Mouse (Mus musculus): ENCODE measurements at regions not wholly inside any gene's neighbourhood (a gene's known extent, or its start where the extent isn't known, plus 50 kb on each side); places are given as distances from the start of the nearest gene placed in this dataset.
"Not testable (repeated sequence)": the region's sequence is repeated elsewhere in the genome, so short reads cannot be mapped to it uniquely, and the experiment has no call there.

DNA sequence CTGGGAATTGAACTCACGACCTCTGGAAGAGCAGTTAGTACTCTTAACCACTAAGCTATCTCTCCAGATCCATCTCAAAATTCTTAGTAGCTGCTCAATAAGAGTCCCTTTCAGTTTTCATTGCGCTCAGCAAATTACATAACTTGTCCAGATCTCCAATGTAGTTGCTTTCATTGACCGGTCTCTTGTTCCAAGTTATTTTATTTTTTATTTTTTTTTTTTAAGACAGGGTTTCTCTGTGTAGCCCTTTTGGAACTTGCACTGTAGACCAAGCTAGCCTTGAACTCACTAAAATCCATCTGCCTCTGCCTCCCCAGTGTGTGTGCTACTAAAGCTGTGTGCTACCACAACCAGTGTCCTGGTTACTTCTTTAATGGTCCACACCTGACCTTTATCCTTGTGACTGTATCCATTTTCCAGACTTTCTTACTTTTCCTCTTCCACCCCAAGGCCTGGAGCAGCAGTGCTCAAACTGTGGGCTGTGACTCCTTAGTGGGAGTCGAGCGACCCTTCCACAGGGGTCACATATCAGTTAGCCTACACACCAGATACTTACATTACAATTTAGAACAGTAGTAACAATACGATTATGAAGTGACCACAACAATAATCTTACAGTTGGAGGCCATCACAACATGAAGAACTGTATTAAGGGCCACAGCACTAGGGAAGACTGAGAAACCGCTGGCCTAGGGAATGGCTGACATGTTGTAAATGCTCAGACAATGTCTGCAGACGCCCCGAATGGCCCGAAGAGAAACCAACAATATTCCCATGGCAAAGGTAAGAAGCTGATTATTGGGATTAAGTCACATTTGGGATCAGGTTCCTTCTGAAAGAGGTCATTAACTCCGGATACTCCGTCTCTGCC lies 97.8 kb upstream of the Cpsf6 start:
- no peak for DNase-seq (ENCODE audit: low spot score)

DNA sequence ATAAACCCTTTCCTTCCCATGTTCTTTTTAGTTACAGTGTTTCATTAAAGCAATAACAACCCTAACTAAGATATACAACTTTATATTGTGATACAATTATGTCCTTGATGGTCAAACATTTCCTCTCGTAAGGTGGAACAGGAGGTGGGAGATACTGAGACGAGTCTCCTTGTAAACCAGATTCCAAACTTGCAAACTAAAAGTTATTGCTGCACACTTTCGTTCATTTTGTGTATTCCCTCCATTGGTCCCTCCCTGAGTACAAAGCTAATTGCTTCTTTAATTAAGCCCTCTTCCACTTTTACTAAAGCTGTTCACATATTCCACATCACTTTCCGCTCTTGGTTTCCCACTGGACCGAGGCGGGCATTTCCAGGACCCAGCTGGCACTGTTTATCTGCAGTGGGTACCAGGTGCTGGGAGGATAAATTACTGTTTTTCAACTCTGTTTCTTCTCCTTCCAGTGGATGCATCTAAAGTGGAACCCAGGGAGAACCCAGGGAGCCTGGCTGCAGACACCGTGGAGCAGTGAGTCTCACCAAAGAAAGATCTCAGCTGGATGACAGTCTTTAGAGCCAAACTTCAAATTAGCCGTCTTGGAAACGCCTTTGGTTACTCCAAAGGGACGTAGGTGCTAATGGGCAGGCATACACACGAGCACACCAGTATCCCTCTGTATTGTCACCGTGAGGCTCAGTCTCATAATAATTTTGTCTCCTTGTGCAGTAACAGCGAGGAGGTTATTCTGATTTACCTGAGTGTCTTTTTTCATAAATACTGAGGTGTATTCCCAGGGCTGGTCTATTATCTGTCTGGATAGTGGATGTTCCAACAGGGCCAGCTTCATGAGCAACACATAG lies 95.5 kb upstream of the Cpsf6 start:
- no peak for DNase-seq (ENCODE audit: low spot score)

DNA sequence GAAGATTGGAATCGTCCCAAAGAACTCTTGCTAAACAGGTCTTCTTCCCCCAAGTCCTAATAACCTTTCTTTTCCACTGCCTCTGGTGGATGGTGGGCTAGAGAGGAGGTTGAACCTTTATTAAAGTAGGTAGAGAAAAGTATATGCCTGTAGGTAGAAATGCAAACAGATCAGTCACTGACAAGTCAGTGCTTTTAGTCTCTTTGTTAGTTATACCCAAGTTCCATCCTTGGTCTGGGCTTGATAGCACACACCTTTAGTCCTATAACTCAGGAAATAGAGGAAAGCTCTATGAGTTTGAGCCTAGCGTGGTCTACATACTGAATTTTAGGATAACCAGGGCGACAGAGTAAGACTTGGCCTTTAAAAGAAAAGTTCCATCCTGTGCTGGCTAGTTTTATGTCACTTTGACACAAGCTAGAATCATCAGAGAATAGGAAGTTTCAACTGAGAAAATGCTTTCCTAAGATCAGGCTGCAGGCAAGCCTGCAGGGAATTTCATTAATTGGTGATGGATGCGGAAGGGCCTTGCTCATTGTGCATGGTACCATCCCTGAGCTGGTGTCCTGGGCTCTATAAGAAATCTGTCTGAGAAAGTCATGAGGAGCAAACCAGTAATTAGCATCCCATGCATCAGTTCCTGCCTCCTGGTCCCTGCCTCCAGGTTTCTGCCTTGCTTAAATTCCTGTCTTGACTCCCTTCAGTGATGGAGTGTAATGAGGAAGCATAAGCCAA lies 94.7 kb upstream of the Cpsf6 start:
- DNase-seq (ENCODE audit: low spot score): no peak

DNA sequence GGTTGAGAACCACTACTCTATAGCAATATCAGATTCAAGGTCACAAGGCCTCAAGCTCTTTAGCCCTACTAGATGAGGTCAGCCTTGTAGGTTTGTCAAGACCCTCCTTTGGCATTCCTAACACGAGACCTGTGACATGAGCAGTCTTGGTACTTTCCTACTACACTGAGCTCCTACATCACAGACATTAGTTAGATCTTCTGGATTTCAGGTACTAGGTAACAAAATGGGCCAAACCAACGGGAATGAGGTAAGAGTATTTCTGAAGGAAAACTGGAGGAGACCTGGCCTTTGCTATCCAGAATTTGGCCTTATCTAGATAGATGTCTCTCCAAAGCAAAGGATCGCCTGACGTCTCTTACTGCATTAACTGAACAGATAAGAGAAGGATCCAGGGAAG lies 93.7 kb upstream of the Cpsf6 start:
- DNase-seq (ENCODE audit: low spot score): no peak

DNA sequence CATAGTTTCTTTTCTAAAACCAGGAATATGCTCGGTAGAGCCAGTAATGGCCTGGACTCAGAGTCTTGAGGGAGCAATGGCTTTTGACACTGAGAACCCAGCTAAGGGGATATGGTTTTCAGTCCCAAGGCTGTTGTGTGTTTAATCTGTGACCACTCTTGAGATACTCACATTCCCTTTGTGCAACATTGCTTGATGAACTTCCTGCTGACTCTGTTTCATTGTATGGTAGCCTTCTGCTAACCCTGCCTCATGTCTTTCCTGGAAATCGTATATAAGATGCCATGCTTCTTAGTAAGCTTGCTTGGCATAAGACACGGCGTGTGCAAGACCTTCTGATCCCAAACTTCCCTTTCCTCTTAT lies 92.7 kb upstream of the Cpsf6 start:
- DNase-seq (ENCODE audit: low spot score): no peak

DNA sequence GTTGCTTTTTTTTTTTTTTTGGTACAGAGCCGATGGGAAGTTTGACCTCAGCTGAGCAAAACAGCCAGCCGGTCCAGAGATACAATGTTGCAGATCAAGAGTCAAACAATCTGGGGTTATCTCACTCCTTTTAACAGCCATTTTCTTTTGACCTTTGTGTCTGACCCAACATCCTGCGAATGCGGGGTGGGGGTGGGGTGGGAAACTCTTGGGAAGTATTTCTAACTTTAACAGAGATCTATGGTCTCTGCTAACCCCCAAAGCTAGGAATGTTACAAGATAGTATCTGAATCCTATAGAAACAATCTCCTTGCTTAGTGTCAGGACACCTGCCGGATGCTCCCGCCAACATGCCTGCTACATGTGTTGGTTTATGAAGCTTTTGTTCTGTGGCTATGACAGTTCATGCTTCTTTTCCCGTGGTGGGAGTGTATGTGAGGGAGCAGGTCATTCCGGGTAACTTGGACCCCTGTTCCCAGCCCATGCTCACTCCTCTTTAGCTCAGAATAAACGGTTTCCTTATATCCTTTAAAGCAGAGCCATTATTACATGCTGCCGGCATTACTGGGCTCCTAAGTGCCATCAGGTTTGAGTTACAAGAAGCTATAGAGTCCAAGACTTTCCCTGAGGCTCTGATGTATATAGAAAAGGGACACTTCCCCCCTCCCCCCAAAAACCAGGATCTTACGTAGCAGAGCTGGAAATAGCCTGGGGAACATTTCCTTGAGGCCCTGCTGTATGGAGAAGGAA lies 92.2 kb upstream of the Cpsf6 start:
- DNase-seq (ENCODE audit: low spot score): no peak

DNA sequence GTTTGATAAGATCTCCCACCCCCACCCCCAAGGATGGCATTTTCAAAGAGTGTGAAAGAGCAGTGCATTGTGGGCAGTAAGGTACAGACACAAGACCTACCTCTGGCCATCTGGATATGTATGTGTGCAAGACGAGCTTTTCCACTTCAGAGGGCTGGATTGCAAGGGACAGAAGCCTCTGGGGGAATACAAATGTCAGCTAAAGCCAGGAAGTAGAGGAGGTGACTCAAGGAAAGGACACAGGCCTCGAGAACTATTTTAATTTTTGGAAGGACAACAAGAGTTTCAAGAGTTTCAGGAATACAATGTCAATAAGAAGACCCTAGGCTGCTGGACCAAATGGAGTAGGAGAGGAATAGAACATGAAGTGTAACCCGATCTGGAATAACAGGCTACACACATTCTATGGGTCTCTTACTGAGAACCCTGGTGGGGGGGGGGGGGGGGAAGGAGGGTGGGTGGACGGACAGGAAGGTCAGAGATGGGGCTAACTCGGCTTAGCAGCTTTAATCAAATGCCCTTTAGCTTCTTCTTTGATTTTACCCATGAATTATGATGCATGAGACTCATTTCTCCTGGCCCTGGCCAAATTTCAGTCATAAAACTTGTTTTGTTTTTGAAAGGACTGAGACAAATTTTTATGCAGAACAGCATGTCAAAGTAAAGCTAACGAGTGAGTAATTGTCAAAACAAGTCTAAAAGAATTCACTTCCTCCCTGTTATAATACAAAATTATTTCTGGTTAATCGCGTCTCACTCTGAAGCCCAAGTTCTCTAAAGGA lies 91.4 kb upstream of the Cpsf6 start:
- no peak for DNase-seq (ENCODE audit: low spot score)

DNA sequence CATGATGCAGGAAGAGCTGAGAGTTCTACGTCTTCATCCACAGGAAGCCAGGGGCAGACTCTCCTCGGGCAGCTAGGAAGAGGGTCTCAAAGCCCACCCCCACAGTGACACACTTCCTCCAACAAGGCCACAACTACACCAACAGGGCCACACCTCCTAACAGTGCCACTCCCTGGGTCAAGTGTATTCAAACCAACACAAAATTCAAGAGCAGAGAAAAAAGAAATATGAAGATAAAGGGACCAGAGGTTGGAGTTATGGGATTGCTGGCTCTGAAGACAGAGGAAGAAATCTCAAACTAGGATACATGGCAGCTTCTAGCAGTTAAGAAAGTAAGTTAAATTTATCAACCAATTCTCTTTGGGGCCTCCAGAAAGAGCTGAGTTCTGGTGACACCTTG lies 90.7 kb upstream of the Cpsf6 start:
- no peak for DNase-seq (ENCODE audit: low spot score)

DNA sequence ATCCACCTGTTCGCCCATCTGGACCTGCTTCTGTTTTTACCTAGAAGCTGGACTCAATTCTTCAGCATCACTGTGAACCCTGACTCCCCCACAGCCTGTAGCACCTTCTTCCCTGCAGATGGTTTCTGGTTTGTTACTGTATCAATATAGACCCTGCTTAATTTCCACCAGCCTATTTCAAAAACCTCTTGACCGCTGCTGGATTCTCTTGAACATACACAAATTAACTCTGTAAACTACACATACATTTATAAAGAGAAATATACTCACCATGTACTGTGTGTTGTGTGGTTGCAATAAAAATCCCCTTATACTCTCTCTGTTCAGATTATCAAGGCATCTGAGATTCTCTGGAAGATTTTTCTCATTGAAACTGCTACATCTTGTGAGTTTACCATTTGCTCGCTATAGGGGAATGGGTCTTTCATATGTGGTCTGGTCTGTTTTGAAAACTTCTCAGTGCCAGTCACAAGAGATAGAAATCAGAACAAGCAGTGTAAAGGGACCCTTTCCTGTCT lies 89.8 kb upstream of the Cpsf6 start:
- DNase-seq (ENCODE audit: low spot score): no peak

DNA sequence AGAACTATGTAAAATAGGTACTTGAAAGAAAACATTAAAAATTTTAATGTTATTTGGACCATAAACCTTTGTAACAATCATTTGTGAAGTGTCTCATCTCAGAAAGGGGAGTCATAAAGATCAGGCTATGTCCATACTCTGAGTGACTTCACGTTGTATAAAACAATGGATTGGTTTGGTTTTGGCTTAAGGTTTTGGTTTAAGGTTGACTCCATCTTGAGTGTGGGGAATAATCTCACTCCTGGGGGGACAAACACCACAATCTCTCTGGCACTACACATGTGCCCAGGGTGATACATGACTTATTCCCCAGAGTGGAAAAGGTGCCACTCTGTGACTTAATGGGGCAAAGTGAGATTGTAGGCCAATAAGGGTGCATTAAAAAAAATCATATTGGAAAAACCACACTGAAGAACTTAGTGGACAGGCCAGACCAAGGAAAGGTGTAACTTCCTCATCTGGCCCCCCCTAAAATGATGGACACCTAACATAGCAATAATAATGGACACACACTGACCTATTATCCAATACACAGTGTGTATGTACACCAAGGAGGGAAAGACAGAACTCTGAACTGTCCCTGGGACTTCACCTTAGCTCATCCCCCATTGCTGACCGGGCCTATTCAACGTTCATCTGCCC lies 89.2 kb upstream of the Cpsf6 start:
- DNase-seq (ENCODE audit: low spot score): no peak

DNA sequence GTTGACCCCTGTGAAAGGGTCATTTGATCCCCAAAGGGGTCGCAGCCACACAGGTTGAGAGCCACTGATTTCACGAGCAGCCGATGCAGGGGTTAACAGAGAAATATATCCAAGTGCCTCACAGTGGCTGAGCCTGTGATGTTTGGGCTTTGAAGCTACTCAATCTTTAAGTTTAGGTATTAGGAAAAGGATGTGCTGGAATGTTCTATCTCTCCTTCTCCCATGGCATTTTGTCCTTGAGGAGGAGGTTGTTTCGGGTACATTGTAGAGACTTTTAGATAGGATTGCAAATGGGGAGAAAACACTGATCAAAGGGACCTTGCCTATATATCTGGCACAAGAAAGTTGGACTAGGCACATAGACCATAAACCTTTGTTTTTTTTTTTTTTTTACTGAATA lies 88.6 kb upstream of the Cpsf6 start:
- DNase-seq (ENCODE audit: low spot score): no peak

DNA sequence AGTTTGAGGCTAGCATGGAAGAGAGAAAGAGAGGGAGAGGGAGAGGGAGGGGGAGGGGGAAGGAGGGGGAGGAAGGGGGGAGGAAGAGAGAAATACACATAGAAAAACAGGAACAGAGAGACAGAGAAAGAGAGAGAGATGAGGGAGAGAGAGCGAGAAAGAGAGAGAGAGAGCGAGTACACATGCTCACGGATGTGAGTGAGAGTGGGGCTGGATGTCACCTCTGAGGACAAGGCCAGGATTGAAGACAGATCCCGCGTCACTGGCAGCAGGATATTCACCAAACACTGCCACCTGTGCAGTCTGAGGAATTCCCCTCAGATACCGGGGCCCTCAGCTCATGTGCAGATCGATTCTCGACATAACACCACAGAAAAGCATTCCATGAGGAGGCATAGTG lies 87.3 kb upstream of the Cpsf6 start:
- no peak for DNase-seq (ENCODE audit: low spot score)

DNA sequence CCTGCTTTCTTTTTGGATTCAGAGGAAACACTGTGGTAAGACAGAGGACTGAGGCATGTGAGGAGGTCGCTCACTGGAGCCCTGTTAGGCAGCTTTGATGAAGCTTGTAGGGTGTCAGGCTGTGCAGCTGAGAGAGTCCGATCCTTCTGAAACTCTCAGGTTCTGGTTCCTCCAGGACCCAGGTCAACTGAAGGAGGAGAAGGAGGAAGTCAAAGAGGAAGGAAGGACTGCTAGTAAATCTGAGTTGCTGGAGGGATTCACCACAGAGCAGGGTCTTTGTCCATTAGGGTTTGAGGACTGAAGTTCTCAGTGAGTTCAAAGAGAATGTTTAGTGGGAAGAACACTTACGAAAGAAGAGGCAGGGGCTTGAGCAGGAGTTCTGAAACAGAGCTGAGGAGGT lies 86.6 kb upstream of the Cpsf6 start:
- no peak for DNase-seq (ENCODE audit: low spot score)

DNA sequence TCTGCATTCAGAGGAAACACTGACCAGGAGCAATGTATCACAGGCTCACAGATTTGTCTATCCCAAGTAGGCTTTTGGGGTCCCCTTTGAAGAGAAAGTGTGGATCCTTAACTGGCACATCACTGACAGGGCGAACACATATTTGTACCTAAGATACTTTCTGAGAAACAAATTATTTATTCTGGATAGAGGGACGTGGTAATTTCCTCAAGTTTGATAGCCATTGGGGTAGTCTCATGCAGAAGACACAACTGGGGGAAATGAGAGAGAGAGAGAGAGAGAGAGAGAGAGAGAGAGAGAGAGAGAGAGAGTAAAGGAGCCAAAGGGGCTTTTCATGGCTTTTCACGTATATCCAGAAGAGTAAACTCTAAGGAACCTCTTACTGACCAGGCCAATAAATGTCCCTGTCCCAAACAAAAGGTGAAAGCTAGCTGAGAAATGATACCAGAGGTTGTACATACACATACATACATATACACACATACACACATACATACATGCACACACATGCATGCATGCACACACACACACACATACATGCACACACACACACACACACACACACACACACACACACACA lies 85.9 kb upstream of the Cpsf6 start:
- no peak for DNase-seq (ENCODE audit: low spot score)

DNA sequence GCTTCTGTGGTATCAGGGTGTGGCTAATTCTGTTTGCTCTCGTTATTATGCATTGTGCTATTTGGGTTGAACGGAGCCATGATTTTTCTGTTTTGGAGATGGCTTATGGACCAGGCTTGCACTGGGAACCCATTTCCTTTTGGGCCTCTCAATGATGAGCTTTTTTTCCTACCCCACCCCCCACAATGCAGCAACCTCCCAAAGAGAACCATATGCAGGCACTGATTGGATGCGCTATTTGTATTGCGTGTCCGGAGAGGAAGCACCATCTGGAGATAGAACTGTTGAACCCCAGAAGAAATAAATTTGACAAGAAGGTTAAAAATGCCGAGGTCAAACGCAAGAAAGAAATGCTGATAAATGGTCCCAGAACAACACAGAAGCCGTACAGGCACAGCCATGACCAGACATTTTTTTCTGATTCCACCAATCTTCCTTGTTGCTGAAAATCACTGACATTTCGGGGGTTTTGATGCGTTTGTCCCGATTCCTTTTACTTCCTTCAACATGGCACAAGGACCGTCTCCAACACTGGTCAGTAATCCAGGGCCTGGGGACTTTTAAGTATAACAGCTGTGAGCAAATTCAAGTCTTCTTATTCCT lies 85.3 kb upstream of the Cpsf6 start:
- no peak for DNase-seq (ENCODE audit: low spot score)

DNA sequence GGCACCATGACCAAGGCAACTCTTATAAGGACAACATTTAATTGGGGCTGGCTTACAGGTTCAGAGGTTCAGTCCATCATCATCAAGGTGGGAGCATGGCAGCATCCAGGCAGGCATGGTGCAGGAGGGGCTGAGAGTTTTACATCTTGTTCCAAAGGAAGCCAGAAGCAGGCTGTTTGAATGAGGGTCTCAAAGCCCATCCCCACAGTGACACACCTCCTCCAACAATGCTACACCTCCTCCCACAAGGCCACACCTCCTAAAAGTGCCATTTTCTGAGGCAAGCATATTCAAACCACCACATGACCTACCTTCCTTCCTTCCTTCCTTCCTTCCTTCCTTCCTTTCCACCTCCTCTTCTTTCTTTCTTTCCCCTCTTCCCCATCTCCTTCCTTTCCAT lies 84.5 kb upstream of the Cpsf6 start:
- DNase-seq (ENCODE audit: low spot score): not testable (repeated sequence)

DNA sequence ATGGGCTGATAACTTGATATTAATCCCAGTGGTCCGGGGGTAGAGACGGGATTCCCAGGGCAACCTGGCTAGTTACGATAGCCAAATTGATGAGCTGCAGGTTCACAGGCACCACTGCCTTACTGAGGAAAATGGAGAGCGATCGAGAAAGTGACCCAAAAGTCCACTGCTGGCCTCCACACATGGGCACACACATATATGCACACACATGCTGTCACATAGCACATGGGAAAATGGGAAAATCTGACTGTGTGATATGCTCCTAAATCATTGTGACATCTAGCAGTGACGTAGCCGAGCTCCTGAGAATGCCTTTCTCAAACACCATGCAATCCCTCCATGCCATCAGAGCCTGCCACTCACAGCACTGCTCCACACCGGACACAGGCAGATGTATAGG lies 83.8 kb upstream of the Cpsf6 start:
- DNase-seq (ENCODE audit: low spot score): no peak

DNA sequence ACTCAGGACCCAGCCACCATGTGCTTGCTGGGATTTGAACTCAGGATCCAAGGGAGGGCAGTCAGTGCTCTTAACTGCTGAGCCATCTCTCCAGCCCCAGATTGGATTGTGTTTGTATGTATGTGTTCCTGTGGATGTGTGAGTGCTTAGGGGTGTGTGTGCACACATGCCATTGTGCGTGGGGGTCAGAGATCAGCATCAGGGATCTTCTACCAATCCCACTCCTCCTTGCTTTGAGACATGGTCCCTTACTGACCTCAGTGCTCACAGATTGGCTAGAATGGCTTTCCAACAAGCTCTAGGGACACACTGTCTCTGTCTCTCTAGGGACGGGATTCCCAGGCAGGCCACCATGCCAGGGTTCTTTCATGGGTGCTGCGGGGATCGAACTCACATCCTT lies 83.1 kb upstream of the Cpsf6 start:
- no peak for DNase-seq (ENCODE audit: low spot score)

DNA sequence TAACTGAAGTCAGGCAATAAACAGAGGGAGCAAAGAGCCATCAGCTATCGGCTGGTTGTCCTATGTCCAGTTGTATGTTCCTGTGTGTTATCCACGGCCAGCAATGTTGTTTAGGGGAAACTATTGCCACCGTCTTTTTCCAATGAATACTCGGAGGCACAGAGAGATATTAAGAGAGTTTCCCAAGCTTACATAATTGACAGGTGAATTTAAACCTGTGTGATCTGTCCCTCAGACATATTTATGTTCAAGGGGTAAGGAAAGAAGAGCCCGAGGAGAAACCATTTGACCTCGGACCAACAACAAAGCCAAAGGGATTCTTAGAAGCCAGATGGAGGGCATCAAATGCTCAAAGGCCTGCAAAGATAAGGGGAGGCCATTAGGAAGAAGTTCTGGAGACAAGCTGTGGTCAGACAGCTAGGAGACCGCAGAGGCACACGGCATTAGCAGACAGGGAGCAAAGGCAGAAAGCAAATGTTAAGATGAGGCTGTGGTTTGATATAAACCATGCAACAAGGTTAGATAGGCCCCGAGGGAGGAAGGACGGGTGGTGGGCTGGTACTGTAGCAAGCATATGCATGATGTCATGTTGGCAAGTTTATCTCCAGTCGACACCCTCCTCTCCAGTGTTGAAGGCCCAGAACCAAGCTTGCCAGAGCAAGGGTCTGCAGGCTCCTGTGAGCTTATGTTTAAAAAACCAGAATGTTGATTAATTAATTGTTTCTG lies 82.1 kb upstream of the Cpsf6 start:
- no peak for DNase-seq (ENCODE audit: low spot score)
